In genomic region chr4:133494432-133494831, GRCm38 (mm10) we compare ENCODE assay signal across 9 mouse cellular contexts. TPM values are rescaled to one million over a fixed set of nuclear protein-coding genes. Genes with fewer than 3 reads are reported as not detected.
DNase-seq lines count a peak whose midpoint lies in the region; ATAC-seq and TF ChIP-seq lines count a peak whose summit lies in the region.
"Had no signal": no experiment of that assay in that cellular context is flagged by ENCODE, and none has a peak within 500 bp of the region (broad histone marks: within the 10 kb centered on the region; RNA-seq: fewer than 3 reads in every experiment).

No protein-coding gene starts in this region.

- ATAC-seq in G1E (ENCODE audit: extremely low read depth, insufficient number of reproducible peaks, low FRiP score, poor library complexity, severe bottlenecking): peak; percentile 28; the same call in 1 of the 2 replicates
- ATAC-seq in forebrain, postnatal 0 days: no peak
- no peak for ATAC-seq in lung, embryonic 15.5 days (ENCODE audit: borderline replicate concordance, extremely low read depth, low FRiP score, low TSS enrichment)
- peak; percentile 83 for ATAC-seq in neutrophil, adult 5-6 weeks (ENCODE audit: extremely low read depth, insufficient number of reproducible peaks, low FRiP score, poor library complexity, severe bottlenecking)

- H3K9me3 ChIP-seq in G1E (replicated peaks): peaks cover 11% of the 10 kb centered on the region
- H3K9me3 ChIP-seq in forebrain, postnatal 0 days (ENCODE audit: low read length): no peaks in the 10 kb centered on the region
- no peaks in the 10 kb centered on the region for H3K9me3 ChIP-seq in hindbrain, embryonic 10.5 days
- H3K9me3 ChIP-seq in lung, embryonic 15.5 days: no peaks in the 10 kb centered on the region

- H3K4me2 ChIP-seq in forebrain, postnatal 0 days (ENCODE audit: low read depth): peak overlapping the region; percentile 52
- peak overlapping the region; percentile 58 for H3K4me2 ChIP-seq in lung, embryonic 15.5 days

- peak; percentile 53 for TF ChIP-seq CTCF in G1E (IDR thresholded peaks at IDR 0.05; ENCODE audit: low read depth, low read length)
- peak; percentile 81 for TF ChIP-seq CTCF in cerebellum, adult 2 months (IDR thresholded peaks at IDR 0.05; ENCODE audit: borderline replicate concordance, insufficient read depth, low read depth, low read length)
- peak; percentile 87 for TF ChIP-seq CTCF in forebrain, postnatal 0 days (IDR thresholded peaks at IDR 0.05; ENCODE audit: low read depth)

- H3K27me3 ChIP-seq in G1E (ENCODE audit: insufficient read depth, low read length): peaks cover 49% of the 10 kb centered on the region
- H3K27me3 ChIP-seq in cerebellum, adult 2 months (ENCODE audit: control insufficient read depth, insufficient read depth, low read length): no peaks in the 10 kb centered on the region
- peaks cover 23% of the 10 kb centered on the region for H3K27me3 ChIP-seq in forebrain, postnatal 0 days (ENCODE audit: insufficient read depth, low read length)
- peaks cover 64% of the 10 kb centered on the region for H3K27me3 ChIP-seq in hindbrain, embryonic 10.5 days (ENCODE audit: insufficient read depth, poor library complexity, severe bottlenecking)
- H3K27me3 ChIP-seq in lung, embryonic 15.5 days: peaks cover 49% of the 10 kb centered on the region

- H3K27ac ChIP-seq in cerebellum, adult 2 months (ENCODE audit: insufficient read depth, low read length): no peak overlapping the region
- H3K27ac ChIP-seq in forebrain, postnatal 0 days (ENCODE audit: low read depth, low read length): no peak overlapping the region
- no peak overlapping the region; the same call in 1 of the 2 replicates for H3K27ac ChIP-seq in hindbrain, embryonic 10.5 days
- H3K27ac ChIP-seq in lung, embryonic 15.5 days: no peak overlapping the region

- no peaks in the 10 kb centered on the region for H3K36me3 ChIP-seq in G1E (replicated peaks)
- H3K36me3 ChIP-seq in forebrain, postnatal 0 days (ENCODE audit: insufficient read depth): 0 out of 2 replicates have a peak, but pooled peaks cover 6% of the 10 kb centered on the region
- no peaks in the 10 kb centered on the region for H3K36me3 ChIP-seq in hindbrain, embryonic 10.5 days
- no peaks in the 10 kb centered on the region for H3K36me3 ChIP-seq in lung, embryonic 15.5 days

- no peak for TF ChIP-seq POLR2A in cerebellum, adult 2 months (IDR thresholded peaks at IDR 0.05; ENCODE audit: borderline replicate concordance, insufficient read depth, low read length)

- H3K9ac ChIP-seq in forebrain, postnatal 0 days: no peak overlapping the region
- no peak overlapping the region for H3K9ac ChIP-seq in lung, embryonic 15.5 days

- H3K4me3 ChIP-seq in G1E (ENCODE audit: low read depth, low read length): no peak overlapping the region; the same call in 1 of the 2 replicates
- peak overlapping the region; percentile 54 for H3K4me3 ChIP-seq in cerebellum, adult 2 months (replicated peaks; ENCODE audit: insufficient read depth, low read depth, low read length)
- H3K4me3 ChIP-seq in forebrain, postnatal 0 days (ENCODE audit: low read depth, low read length): peak overlapping the region; percentile 28
- H3K4me3 ChIP-seq in hindbrain, embryonic 10.5 days: peak overlapping the region; percentile 47
- peak overlapping the region; percentile 28 for H3K4me3 ChIP-seq in lung, embryonic 15.5 days

- 1% methylated on average over 12 of the region's 12 CpGs for WGBS in cerebellum, adult 2 months
- WGBS in forebrain, postnatal 0 days: 2% methylated on average over 12 of the region's 12 CpGs
- WGBS in hindbrain, embryonic 10.5 days: under 1% methylated on average over 12 of the region's 12 CpGs
- WGBS in lung, embryonic 15.5 days: under 1% methylated on average over 12 of the region's 12 CpGs

- peaks cover 6% of the 10 kb centered on the region for H3K4me1 ChIP-seq in G1E (ENCODE audit: insufficient read depth, low read depth, low read length)
- peaks cover 10% of the 10 kb centered on the region for H3K4me1 ChIP-seq in cerebellum, adult 2 months (ENCODE audit: control insufficient read depth, insufficient read depth, low read length)
- H3K4me1 ChIP-seq in forebrain, postnatal 0 days (ENCODE audit: insufficient read depth): 0 out of 2 replicates have a peak, but pooled peaks cover 5% of the 10 kb centered on the region
- peaks cover 43% of the 10 kb centered on the region for H3K4me1 ChIP-seq in hindbrain, embryonic 10.5 days (replicated peaks)
- H3K4me1 ChIP-seq in lung, embryonic 15.5 days: peaks cover 36% of the 10 kb centered on the region

- DNase-seq in G1E (ENCODE audit: low spot score): peak; percentile 85
- peak; percentile 79 to 89 for DNase-seq in cerebellum, adult 2 months
- peak; percentile 83 for DNase-seq in forebrain, postnatal 0 days
- DNase-seq in hindbrain, embryonic 10.5 days (ENCODE audit: low spot score): peak; percentile 89
- peak; percentile 69 to 83 for DNase-seq in layer of hippocampus, adult 8-10 months (ENCODE audit: low spot score in 2 of 2)
- DNase-seq in testis, postnatal 14 days (ENCODE audit: low spot score): peak; percentile 83

RNA-seq across cellular contexts. Expression of gene Trnp1, which starts 3.9 kb away (rescaled TPM):
- not detected in 2 replicates for total RNA-seq in G1E (2014; fragmentation: Nextera tagmentation)
- 0.16 TPM in 1 of 2 replicates, not detected in the other for total RNA-seq in G1E (2017)
- not detected in 2 replicates for polyA plus RNA-seq in G1E (2012)
- 153 and 162 TPM in 2 replicates for polyA plus RNA-seq in cerebellum, adult 2 months (2012; rRNA removed)
- 25.7 and 32.1 TPM in 2 replicates for total RNA-seq in forebrain, postnatal 0 days (2014; rRNA removed)
- 14.3 and 17.7 TPM in 2 replicates for polyA plus RNA-seq in forebrain, postnatal 0 days (2015; fragmentation: Nextera tagmentation; extraction: Ambion mirVana)
- polyA plus RNA-seq in hindbrain, embryonic 10.5 days (2016; fragmentation: Nextera tagmentation; extraction: Ambion mirVana): 1.1 and 1.3 TPM in 2 replicates
- total RNA-seq in layer of hippocampus, adult 8-10 months (2022): 100 to 1,000 TPM; 159 to 177 (median 165) TPM
- polyA plus RNA-seq in lung, embryonic 15.5 days (2015; fragmentation: Nextera tagmentation; extraction: Ambion mirVana): 0.79 and 1.2 TPM in 2 replicates
- total RNA-seq in neutrophil, adult 5-6 weeks (2017): not detected in 2 replicates

RNA-seq across cellular contexts. Expression of gene Tent5b, which starts 14.5 kb away (rescaled TPM):
- total RNA-seq in G1E (2014; fragmentation: Nextera tagmentation) (not detected in 2 replicates), G1E (2017) (not detected in 2 replicates)
- polyA plus RNA-seq in G1E (2012): not detected in 2 replicates
- 0.21 and 0.26 TPM in 2 replicates for polyA plus RNA-seq in cerebellum, adult 2 months (2012; rRNA removed)
- 0.23 and 0.62 TPM in 2 replicates for total RNA-seq in forebrain, postnatal 0 days (2014; rRNA removed)
- 0.31 TPM in 2 replicates for polyA plus RNA-seq in forebrain, postnatal 0 days (2015; fragmentation: Nextera tagmentation; extraction: Ambion mirVana)
- polyA plus RNA-seq in hindbrain, embryonic 10.5 days (2016; fragmentation: Nextera tagmentation; extraction: Ambion mirVana): 1.2 and 2.1 TPM in 2 replicates
- under 1 TPM in 2 of 4 experiments, not detected in 2; 0.14 to 0.31 TPM for total RNA-seq in layer of hippocampus, adult 8-10 months (2022)
- polyA plus RNA-seq in lung, embryonic 15.5 days (2015; fragmentation: Nextera tagmentation; extraction: Ambion mirVana): 1.5 and 1.9 TPM in 2 replicates
- total RNA-seq in neutrophil, adult 5-6 weeks (2017): 0.12 TPM in 2 replicates

RNA-seq across cellular contexts. Expression of gene Kdf1, which starts 24.3 kb away (rescaled TPM):
- total RNA-seq in G1E (2014; fragmentation: Nextera tagmentation) (not detected in 2 replicates), G1E (2017) (0.06 TPM in 1 of 2 replicates, not detected in the other)
- not detected in 2 replicates for polyA plus RNA-seq in G1E (2012)
- 0.10 TPM in 1 of 2 replicates, not detected in the other for polyA plus RNA-seq in cerebellum, adult 2 months (2012; rRNA removed)
- 0.23 TPM in 1 of 2 replicates, not detected in the other for total RNA-seq in forebrain, postnatal 0 days (2014; rRNA removed)
- 0.40 and 0.92 TPM in 2 replicates for polyA plus RNA-seq in forebrain, postnatal 0 days (2015; fragmentation: Nextera tagmentation; extraction: Ambion mirVana)
- polyA plus RNA-seq in hindbrain, embryonic 10.5 days (2016; fragmentation: Nextera tagmentation; extraction: Ambion mirVana): 3.9 and 5.6 TPM in 2 replicates
- 1 to 10 TPM in 2 of 4 experiments, under 1 TPM in 2; 0.45 to 2.0 (median 1.2) TPM for total RNA-seq in layer of hippocampus, adult 8-10 months (2022)
- polyA plus RNA-seq in lung, embryonic 15.5 days (2015; fragmentation: Nextera tagmentation; extraction: Ambion mirVana): 29.2 and 29.7 TPM in 2 replicates
- total RNA-seq in neutrophil, adult 5-6 weeks (2017): not detected in 2 replicates

RNA-seq across cellular contexts. Expression of gene Nudc, which starts 51.4 kb away (rescaled TPM):
- total RNA-seq in G1E (2014; fragmentation: Nextera tagmentation) (150 and 160 TPM in 2 replicates), G1E (2017) (181 and 220 TPM in 2 replicates)
- polyA plus RNA-seq in G1E (2012): 629 and 697 TPM in 2 replicates
- 197 and 231 TPM in 2 replicates for polyA plus RNA-seq in cerebellum, adult 2 months (2012; rRNA removed)
- 115 and 119 TPM in 2 replicates for total RNA-seq in forebrain, postnatal 0 days (2014; rRNA removed)
- polyA plus RNA-seq in forebrain, postnatal 0 days (2015; fragmentation: Nextera tagmentation; extraction: Ambion mirVana): 217 and 262 TPM in 2 replicates
- polyA plus RNA-seq in hindbrain, embryonic 10.5 days (2016; fragmentation: Nextera tagmentation; extraction: Ambion mirVana): 438 and 476 TPM in 2 replicates
- 100 to 1,000 TPM; 120 to 138 (median 128) TPM for total RNA-seq in layer of hippocampus, adult 8-10 months (2022)
- 300 and 313 TPM in 2 replicates for polyA plus RNA-seq in lung, embryonic 15.5 days (2015; fragmentation: Nextera tagmentation; extraction: Ambion mirVana)
- total RNA-seq in neutrophil, adult 5-6 weeks (2017): 48.3 and 65.1 TPM in 2 replicates

RNA-seq across cellular contexts. Expression of gene Nr0b2, which starts 58.7 kb away (rescaled TPM):
- total RNA-seq in G1E (2014; fragmentation: Nextera tagmentation) (not detected in 2 replicates), G1E (2017) (not detected in 2 replicates)
- polyA plus RNA-seq in G1E (2012): 0.04 TPM in 1 of 2 replicates, not detected in the other
- 2.1 and 2.6 TPM in 2 replicates for polyA plus RNA-seq in cerebellum, adult 2 months (2012; rRNA removed)
- total RNA-seq in forebrain, postnatal 0 days (2014; rRNA removed): not detected in 2 replicates
- polyA plus RNA-seq in forebrain, postnatal 0 days (2015; fragmentation: Nextera tagmentation; extraction: Ambion mirVana): not detected in 2 replicates
- polyA plus RNA-seq in hindbrain, embryonic 10.5 days (2016; fragmentation: Nextera tagmentation; extraction: Ambion mirVana): 0.31 TPM in 1 of 2 replicates, not detected in the other
- total RNA-seq in layer of hippocampus, adult 8-10 months (2022): not detected
- 0.61 and 0.70 TPM in 2 replicates for polyA plus RNA-seq in lung, embryonic 15.5 days (2015; fragmentation: Nextera tagmentation; extraction: Ambion mirVana)
- total RNA-seq in neutrophil, adult 5-6 weeks (2017): not detected in 2 replicates
- total RNA-seq: left cerebral cortex, adult 8-10 months had no signal

Comparison
In these comparisons a context has a peak if more than half of its experiments do, and no peak if none do; other contexts are left out.
1. ATAC-seq: peak in G1E (single experiment) and neutrophil, adult 5-6 weeks (single experiment); none in forebrain, postnatal 0 days (single experiment) and lung, embryonic 15.5 days (single experiment).
2. Peak in every context shown above with its lines, with median percentiles within 50 percentile points of each other: DNase-seq and CTCF ChIP-seq.